Mouse (Mus musculus): ENCODE measurements around the gene Gigyf1.

Gigyf1 gene

GRCm38 (mm10) chr5:137513951-137514721, 4.2 kb upstream of the Gigyf1 start:
- no peak for DNase-seq (ENCODE audit: low read depth, low spot score)

- no peak for DNase-seq (ENCODE audit: low read depth, low spot score)
Observed at GRCm38 (mm10) chr5:137514811-137515210, 3.5 kb upstream of the Gigyf1 start.

DNA sequence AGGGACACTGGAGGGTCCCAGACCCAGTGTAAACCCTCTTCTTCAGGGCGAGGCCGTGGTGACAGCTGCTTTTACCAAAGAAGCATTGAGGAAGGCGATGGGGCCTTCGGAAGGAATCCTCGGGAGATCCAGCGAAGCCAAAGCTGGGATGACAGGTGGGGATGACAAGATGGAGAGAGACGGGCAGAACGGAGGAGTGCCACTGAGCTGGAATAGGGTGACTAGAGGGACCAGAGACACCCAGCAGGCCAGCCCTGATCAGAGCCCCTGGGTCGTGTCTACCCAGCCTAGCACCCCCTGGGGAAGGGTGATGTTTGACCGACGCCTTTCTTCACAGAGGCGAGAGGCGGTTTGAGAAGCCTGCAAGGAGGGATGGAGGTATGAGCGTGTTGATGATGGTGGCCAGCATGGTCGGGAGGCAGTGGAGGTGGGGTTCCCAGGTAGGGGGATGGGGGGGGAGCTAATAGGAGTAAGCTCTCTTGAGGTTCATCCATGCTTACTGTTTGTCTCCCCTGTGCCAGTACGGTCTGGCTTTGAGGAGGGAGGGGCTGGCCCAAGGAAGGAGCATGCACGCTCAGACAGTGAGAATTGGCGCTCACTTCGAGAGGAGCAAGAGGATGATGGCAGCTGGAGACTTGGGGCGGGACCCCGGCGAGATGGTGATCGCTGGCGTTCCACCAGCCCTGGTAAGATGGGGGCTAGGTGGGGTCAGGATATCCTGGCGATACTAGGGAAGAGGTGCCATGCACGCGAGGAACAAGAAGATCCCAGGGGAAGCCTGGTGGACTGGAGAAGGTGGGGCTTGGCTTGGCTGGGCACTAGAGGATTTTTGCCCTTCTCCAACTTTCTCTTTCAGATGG, 1.6 kb downstream of the Gigyf1 start:
- DNase-seq (ENCODE audit: low read depth, low spot score) = no peak

- no peak for DNase-seq (ENCODE audit: low read depth, low spot score)
Observed at GRCm38 (mm10) chr5:137521861-137522260, 3.5 kb downstream of the Gigyf1 start.

DNA sequence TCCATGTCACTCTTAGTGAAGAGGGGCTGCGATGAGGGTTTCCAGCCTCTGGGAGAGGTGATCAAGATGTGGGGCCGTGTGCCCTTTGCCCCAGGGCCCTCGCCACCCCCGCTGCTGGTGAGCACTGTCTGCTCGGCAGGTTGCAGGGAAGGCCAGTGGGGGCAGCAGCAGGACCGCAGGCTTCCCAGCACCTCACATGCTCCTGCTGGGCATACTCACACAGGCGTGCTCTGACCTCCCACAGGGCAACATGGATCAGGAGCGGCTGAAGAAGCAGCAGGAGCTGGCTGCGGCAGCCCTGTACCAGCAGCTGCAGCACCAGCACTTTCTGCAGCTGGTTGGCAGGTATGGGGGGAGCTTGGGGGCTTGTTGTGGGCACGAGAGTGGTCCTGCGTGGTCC, 4.4 kb downstream of the Gigyf1 start:
- no peak for DNase-seq (ENCODE audit: low read depth, low spot score)

GRCm38 (mm10) chr5:137523396-137524250, 5.3 kb downstream of the Gigyf1 start:
- no peak for DNase-seq (ENCODE audit: low read depth, low spot score)

- no peak for DNase-seq (ENCODE audit: low read depth, low spot score)
Observed at GRCm38 (mm10) chr5:137524251-137524515, 5.8 kb downstream of the Gigyf1 start.

- no peak for DNase-seq (ENCODE audit: low read depth, low spot score)
Observed at GRCm38 (mm10) chr5:137524671-137525070, 6.3 kb downstream of the Gigyf1 start.

GRCm38 (mm10) chr5:137525511-137525910, 7.2 kb downstream of the Gigyf1 start:
- DNase-seq (ENCODE audit: low read depth, low spot score) = no peak

- DNase-seq (ENCODE audit: low read depth, low spot score) = no peak
Observed at GRCm38 (mm10) chr5:137526192-137526936, 8.0 kb downstream of the Gigyf1 start.

DNA sequence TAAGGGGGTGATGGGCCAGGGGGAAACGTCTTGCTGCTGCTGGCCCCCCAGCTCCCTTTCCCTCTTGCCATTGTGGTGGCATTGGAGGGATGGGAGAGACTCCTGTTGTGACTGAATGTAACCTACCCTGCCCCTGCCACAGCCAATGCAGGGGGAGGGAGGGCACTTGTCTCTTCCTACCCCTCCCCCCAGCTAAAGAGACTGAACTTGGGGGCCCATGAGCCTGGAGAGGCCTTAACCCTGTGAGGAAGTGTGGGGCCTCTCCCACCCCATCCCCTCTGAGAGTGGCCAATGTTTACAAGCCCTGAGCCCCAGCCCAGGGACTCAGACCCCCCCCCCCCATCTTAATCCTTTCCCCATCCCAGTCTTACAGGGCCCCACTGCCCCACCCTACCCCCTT, 9.1 kb downstream of the Gigyf1 start:
- no peak for DNase-seq (ENCODE audit: low read depth, low spot score)

DNA sequence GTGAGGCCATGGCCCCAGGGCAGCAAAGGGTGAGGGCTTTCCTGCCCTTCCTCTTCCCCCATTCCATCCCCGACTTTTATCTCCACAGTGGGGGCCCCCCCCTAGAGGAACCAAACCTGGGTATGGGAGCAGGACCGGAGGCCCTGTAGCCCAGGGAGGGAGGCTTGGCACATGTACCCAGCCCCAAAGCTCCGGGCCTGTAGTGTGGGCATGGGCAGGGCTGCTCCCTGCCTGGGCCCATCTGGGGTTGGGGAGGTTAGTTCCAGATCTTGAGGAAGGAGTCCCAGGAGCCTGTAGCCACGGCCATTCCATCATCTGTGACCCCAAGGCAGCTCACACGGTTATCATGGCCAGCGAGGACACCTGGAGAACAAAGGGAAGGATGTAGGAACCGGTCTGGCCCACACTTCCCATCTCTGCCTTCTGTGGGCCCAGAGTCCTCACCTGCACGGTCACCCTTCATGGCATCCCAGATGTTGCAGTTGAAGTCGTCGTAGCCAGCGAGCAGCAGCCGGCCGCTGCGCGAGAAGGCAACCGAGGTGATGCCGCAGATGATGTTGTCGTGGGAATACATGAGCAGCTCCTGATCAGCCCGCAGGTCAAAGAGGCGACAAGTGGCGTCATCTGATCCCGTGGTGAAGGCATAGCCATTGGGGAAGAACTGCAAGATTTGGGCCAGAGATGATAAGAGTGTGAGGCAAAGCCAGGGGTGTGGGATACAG, 10.1 kb downstream of the Gigyf1 start:
- DNase-seq (ENCODE audit: low read depth, low spot score) = no peak

GRCm38 (mm10) chr5:137529221-137529995, 11.1 kb downstream of the Gigyf1 start:
- no peak for DNase-seq (ENCODE audit: low read depth, low spot score)

GRCm38 (mm10) chr5:137530075-137530474, 11.7 kb downstream of the Gigyf1 start:
- no peak for DNase-seq (ENCODE audit: low read depth, low spot score)

DNA sequence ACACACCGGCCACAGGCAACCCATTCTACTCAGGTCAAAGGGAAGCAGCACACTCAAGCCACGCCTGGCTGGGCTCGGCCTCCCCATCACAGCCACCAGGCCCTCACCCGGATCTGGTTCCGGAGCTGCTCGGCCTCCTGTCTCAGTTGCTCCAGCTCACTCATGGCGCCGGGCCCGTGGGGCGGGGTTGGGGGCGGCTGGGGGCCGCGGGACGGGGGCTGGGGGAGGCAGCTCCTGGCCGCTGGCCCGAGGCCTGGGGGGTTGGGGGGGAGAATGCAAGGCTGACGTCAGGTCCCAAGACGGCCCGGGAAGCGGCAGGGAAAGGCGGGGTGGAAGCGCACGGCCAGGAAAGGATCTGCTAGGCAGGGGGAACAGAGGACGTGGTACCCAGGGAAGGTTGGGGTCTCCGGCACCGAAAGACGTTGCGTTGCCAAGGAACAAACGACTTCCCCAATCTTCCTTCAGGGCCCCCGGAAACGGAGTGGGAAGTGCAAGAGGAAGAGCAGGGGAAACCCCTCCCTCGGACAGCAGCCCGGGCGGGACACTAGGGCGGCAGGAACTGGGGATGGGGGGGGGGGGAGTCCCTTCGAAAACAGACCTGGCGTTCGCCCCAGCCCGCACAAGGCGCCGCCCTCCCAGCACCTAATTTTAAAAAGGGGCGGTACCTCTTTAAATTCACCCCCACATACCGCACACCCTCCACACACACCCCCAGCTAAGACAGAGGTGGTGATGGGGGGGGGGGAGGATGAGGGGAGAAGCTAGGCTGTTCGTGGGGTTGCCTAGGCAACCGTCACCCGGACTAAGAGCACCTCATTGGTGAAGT, 12.5 kb downstream of the Gigyf1 start:
- no peak for DNase-seq (ENCODE audit: low read depth, low spot score)

DNA sequence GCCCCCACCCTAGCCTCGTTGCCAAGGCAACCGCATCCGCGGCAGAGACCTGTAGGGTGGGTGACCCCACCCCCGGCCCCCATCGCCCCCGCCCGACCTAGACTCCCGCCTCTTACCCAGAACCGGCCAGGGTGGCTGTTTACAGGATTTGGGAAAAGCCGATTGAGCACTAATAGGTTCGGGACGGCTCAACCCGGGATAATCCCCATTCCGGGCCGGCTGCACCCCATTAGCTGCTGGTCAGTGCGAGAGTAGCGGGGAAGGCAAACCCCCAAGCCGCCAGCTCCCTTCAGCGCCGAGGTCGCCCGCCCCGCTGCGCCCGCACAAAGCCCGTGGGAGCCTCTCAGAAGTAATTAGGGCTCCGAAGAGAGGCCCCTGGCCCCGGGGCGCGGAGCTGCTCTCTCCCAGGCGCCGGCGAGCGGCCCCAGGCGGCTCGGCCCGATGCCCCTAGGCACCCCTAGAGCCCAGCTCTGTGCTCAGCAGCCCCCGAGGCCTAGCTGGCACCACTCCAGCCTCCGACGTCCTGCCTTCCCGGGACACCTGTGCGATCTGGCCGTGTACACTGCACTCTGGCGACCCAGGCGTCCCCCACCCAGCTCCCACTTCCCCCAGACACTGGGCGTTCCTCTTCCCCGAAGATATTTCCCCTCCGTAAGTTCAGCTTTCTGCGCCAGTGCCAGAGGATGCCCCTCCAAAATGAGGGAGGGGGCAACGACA, 13.2 kb downstream of the Gigyf1 start:
- DNase-seq (ENCODE audit: low read depth, low spot score) = no peak

- no peak for DNase-seq (ENCODE audit: low read depth, low spot score)
Observed at GRCm38 (mm10) chr5:137532131-137532807, 13.9 kb downstream of the Gigyf1 start.

GRCm38 (mm10) chr5:137532808-137533116, 14.4 kb downstream of the Gigyf1 start:
- no peak for DNase-seq (ENCODE audit: low read depth, low spot score)
